Comparison of ENCODE assay signal across 19 mouse cellular contexts in genomic region chr8:124198230-124198629, GRCm38 (mm10).
"Had no signal": no experiment of that assay in that cellular context is flagged by ENCODE, and none has a peak within 500 bp of the region (broad histone marks: within the 10 kb centered on the region; RNA-seq: fewer than 3 reads in every experiment).

No protein-coding gene starts in this region.

- H3K9me3 ChIP-seq: liver, embryonic 15.5 days; lung, embryonic 15.5 days; midbrain, embryonic 10.5 days; midbrain, embryonic 12.5 days; neural tube, embryonic 13.5 days; neural tube, embryonic 15.5 days had no signal

- H3K9ac ChIP-seq: liver, embryonic 15.5 days; liver, postnatal 0 days; lung, embryonic 15.5 days; midbrain, embryonic 12.5 days; neural tube, embryonic 13.5 days; neural tube, embryonic 15.5 days had no signal

- H3K4me1 ChIP-seq: liver, embryonic 15.5 days had no signal

- H3K4me3 ChIP-seq: liver, embryonic 15.5 days; lung, embryonic 15.5 days; midbrain, embryonic 10.5 days; midbrain, embryonic 12.5 days; myocyte; neural tube, embryonic 13.5 days; neural tube, embryonic 15.5 days had no signal

- DNase-seq: liver, postnatal 0 days; lung, adult 2 months; lung, postnatal 4 days; midbrain, embryonic 14.5 days; retina, postnatal 1 day; right cerebral cortex, adult 18-20 months; right cerebral cortex, postnatal 25 days; right cerebral cortex, postnatal 4 days; spleen, adult 18-20 months; thymus, adult 18-20 months; thymus, postnatal 14 days; thymus, postnatal 36 days had no signal

- H3K36me3 ChIP-seq: liver, embryonic 15.5 days; lung, embryonic 15.5 days; midbrain, embryonic 10.5 days; midbrain, embryonic 12.5 days; neural tube, embryonic 13.5 days; neural tube, embryonic 15.5 days had no signal

- H3K27me3 ChIP-seq: midbrain, embryonic 12.5 days; neural tube, embryonic 13.5 days; neural tube, embryonic 15.5 days had no signal

- H3K27ac ChIP-seq: liver, embryonic 15.5 days; lung, embryonic 15.5 days; midbrain, embryonic 10.5 days; midbrain, embryonic 12.5 days; neural tube, embryonic 13.5 days; neural tube, embryonic 15.5 days had no signal
